Mouse (Mus musculus) ES-E14 (cell line): Measurements from ENCODE around the gene AI481877. TPM values are rescaled to one million over a fixed set of nuclear protein-coding genes. Genes with fewer than 3 reads are reported as not detected.

Experiments used
- DNase-seq: peaks from one replicate; pipeline ENCODE4 v3.0.0-alpha.2; 2013; ENCODE audit warnings: low read depth, low spot score
- H3K27ac ChIP-seq: 2 replicates; pipeline ENCODE4 v1.5.1; 2012; ENCODE audit warnings: low read depth, mild to moderate bottlenecking, low read length, moderate library complexity, mixed read lengths; ENCODE audit not compliant: poor library complexity, insufficient read depth, severe bottlenecking
- H3K36me3 ChIP-seq: 2 replicates; pipeline ENCODE4 v1.6.1; 2012; ENCODE audit warnings: mild to moderate bottlenecking, low read length, moderate library complexity, mixed read lengths; ENCODE audit not compliant: control insufficient read depth, poor library complexity, insufficient read depth, severe bottlenecking
- H3K4me1 ChIP-seq, 2 experiments: fragments of 150-350 bp in 1 of 2; sonication (generic) in 1 of 2; 2 replicates each; pipeline ENCODE4 v1.6.1; 2012; ENCODE audit warnings: low read length in 2 of 2, mild to moderate bottlenecking in 1 of 2, mixed read lengths in 1 of 2; ENCODE audit not compliant: control insufficient read depth in 2 of 2, insufficient read depth in 2 of 2, poor library complexity in 1 of 2
- H3K4me3 ChIP-seq, 2 experiments: fragments of 150-350 bp in 1 of 2; sonication (generic) in 1 of 2; 2 replicates each; pipeline ENCODE4 v1.5.1; 2012; ENCODE audit warnings: low read length in 2 of 2, low read depth in 1 of 2, mild to moderate bottlenecking in 1 of 2, mixed read lengths in 1 of 2; ENCODE audit not compliant: insufficient read depth in 1 of 2, poor library complexity in 1 of 2, severe bottlenecking in 1 of 2
- H3K9ac ChIP-seq: 2 replicates; pipeline ENCODE4 v1.6.1; 2012; ENCODE audit warnings: low read depth, mild to moderate bottlenecking, low read length, mixed read lengths; ENCODE audit not compliant: poor library complexity, insufficient read depth, severe bottlenecking
- H3K9me3 ChIP-seq: fragments of 150-350 bp; sonication (generic); 2 replicates; pipeline ENCODE4 v1.6.1; 2012; ENCODE audit warnings: low read depth, mild to moderate bottlenecking, low read length; ENCODE audit not compliant: control insufficient read depth, insufficient read depth
- CHD2 ChIP-seq: IDR thresholded peaks from 2 replicates; pipeline ENCODE4 v1.6.1; 2014; ENCODE audit warnings: mild to moderate bottlenecking, low read depth, low read length, inconsistent platforms
- HCFC1 ChIP-seq: IDR thresholded peaks from 2 replicates; pipeline ENCODE4 v1.6.1; 2012; ENCODE audit warnings: low read length, inconsistent platforms, borderline replicate concordance; ENCODE audit not compliant: insufficient read depth
- MAFK ChIP-seq: IDR thresholded peaks from 2 replicates; pipeline ENCODE4 v1.6.1; 2014; ENCODE audit warnings: mild to moderate bottlenecking, low read depth, low read length, inconsistent platforms; ENCODE audit not compliant: insufficient read depth
- ZC3H11A ChIP-seq: IDR thresholded peaks from 2 replicates; pipeline ENCODE4 v1.6.1; 2012; ENCODE audit warnings: low read depth, mild to moderate bottlenecking, inconsistent platforms, low read length, borderline replicate concordance
- ZNF384 ChIP-seq: IDR thresholded peaks from 2 replicates; pipeline ENCODE4 v1.6.1; 2012; ENCODE audit warnings: low read depth, low read length, inconsistent platforms
- in situ Hi-C, 2 experiments: fragments of 600-800 bp; cut with MboI; formaldehyde crosslinking; loops; one replicate each; pipeline ENCODE4 v1.15.1; 2025; ENCODE audit warnings: low sequenced_read_pairs in 2 of 2, inconsistent platforms in 1 of 2; ENCODE audit not compliant: unreplicated experiment in 2 of 2
- total RNA-seq: library from RNA; depleted of rRNA; stranded (reverse); fragments of 300-350 nt; gene quantifications from 2 replicates; pipeline ENCODE4 v1.2.3, GENCODE M21; 2012

Gene AI481877
- total RNA-seq, 1 experiment: 0.98 TPM

DNA sequence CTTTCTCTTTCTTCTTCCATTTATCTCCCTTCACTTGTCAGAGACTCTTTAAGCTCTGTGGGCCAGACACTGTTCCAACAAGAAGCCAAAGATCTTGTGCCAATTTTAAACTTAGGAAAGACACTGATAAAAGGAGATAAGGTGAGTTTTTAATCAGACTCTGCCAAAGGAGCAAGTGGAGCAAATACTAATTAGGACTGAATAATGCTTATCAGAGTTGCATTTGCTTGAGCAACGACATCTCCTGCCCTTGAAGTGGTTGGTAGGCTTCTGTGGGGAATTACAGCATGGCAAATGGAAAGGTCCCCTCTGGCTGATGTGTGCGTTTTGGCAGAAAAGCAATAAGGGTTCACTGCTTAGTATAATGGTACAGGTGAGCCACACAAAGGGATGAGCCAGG, 18.9 kb upstream of the AI481877 start:
- DNase-seq: no peak
- TF ChIP-seq HCFC1: no peak
- no peak for TF ChIP-seq MAFK
- TF ChIP-seq ZNF384: no peak
- TF ChIP-seq ZC3H11A: no peak
- TF ChIP-seq CHD2: no peak
- in situ Hi-C loops: no loop called here
- Histone ChIP-seq H3K4me1 (no peaks in the 10 kb centered on the region), H3K4me3 (no peak overlapping the region), H3K9ac (no peak overlapping the region), H3K9me3 (no peaks in the 10 kb centered on the region), H3K27ac (no peak overlapping the region), H3K36me3 (no peaks in the 10 kb centered on the region)

DNA sequence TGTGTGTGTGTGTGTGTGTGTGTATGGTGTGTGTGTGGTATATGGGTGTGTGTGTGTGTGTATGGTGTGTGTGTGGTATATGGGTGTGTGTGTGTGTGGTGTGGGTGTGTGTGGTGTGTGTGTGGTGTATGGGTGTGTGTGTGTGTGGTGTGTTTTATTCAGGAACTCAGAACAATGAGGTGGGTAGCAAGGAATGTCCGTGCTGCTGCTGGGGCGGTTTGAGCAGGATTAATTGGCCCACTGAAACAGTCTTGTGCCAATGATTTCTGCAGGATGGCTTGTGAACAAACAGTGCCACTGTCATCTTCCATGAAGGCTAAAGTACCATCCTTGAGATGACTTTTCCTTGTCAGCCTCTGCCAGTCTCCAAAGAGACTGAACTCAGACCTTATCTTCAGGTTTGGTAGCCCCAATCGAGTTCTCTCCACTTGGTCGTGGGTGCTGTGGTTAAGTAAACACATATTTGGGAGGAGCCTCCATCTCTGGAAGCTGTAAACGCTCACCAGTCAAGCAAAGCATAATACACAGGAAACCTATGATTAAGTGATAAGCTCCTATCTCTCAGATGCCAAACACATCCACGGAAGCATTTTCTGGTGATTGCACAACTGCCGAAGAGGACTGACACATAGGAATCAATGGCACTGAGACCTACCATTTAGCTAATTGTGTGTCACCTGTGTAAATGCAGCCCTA, 18.3 kb upstream of the AI481877 start:
- in situ Hi-C loops: no loop called here
- Histone ChIP-seq H3K9me3 (no peaks in the 10 kb centered on the region), H3K4me1 (no peaks in the 10 kb centered on the region), H3K9ac (no peak overlapping the region), H3K27ac (no peak overlapping the region), H3K36me3 (no peaks in the 10 kb centered on the region), H3K4me3 (no peak overlapping the region)
- no peak for DNase-seq
- no peak for TF ChIP-seq HCFC1
- TF ChIP-seq CHD2: no peak
- no peak for TF ChIP-seq ZNF384
- no peak for TF ChIP-seq ZC3H11A
- no peak for TF ChIP-seq MAFK

DNA sequence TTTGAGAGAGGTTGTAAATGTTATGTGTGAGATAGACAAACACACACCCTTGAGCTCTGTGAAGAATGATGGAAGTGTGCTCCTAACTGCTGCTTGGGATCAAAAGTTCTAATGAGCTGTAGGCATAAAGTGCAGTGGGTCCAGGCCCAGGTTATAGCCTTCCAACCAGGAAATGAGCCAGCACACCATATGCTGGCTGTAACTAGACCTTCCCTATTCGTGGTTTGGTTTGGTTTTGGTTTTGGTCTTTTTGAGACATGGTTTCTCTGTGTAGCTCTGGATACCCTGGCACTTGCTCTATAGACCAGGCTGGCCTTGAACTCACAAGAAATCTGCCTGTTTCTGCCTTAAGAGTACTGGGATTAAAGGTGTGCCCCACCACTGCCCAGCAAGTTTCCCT, 13.2 kb upstream of the AI481877 start:
- TF ChIP-seq HCFC1 (no peak), MAFK (no peak), ZNF384 (no peak)

DNA sequence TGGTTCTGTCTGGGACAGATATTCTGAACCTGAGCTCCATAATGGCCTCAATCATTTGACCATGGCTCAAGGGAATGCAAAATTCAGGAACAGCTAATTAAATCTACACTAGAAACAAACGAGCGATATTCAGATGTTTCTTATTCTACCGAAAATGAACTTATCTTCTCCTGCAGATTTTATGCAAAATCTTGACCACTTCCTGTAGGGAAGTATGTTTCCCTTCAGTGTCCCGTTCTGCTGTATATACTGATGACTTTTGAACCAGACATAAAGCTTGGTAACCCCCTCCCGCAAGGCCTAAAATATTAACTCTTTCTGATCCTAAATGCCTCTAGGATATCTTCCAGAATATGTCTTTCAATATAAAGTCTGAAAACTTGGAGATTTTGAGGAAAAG, 12.1 kb upstream of the AI481877 start:
- in situ Hi-C loops: no loop called here

More for the DNA sequence above, 13.2 kb upstream of the AI481877 start:
- Histone ChIP-seq H3K9me3 (no peaks in the 10 kb centered on the region), H3K27ac (no peak overlapping the region), H3K4me1 (no peaks in the 10 kb centered on the region), H3K36me3 (no peaks in the 10 kb centered on the region), H3K9ac (no peak overlapping the region), H3K4me3 (no peak overlapping the region)
- DNase-seq: no peak
- in situ Hi-C loops: no loop called here

DNA sequence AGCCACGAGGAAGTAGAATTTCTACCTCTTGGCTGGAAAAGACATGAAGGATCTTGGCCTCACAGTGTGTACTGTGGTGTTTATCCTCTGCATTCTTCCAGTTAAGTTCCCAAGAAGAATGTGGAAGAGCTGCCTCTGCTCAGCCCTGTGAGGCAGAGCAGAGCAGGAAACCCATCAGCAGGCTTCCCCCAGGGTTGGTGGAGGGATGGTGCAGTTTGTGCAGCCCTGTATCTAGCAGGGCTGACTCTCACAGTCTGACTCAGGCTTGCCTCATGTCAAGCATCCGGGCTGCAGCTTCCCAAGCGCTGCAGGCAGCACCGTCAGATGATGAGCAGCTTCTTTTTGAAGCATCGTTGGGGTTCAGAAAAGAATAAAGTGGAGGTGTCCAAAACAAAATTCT, 10.3 kb upstream of the AI481877 start:
- no peaks in the 10 kb centered on the region for H3K4me1 ChIP-seq
- no peak overlapping the region for H3K9ac ChIP-seq
- no peaks in the 10 kb centered on the region for H3K9me3 ChIP-seq
- no peaks in the 10 kb centered on the region for H3K36me3 ChIP-seq
- in situ Hi-C loops: no loop called here
- no peak for TF ChIP-seq MAFK
- TF ChIP-seq CHD2: no peak
- no peak for TF ChIP-seq HCFC1
- TF ChIP-seq ZNF384: no peak
- no peak for TF ChIP-seq ZC3H11A
- no peak for DNase-seq
- H3K4me3 ChIP-seq: no peak overlapping the region
- H3K27ac ChIP-seq: no peak overlapping the region

More for the DNA sequence above, 12.1 kb upstream of the AI481877 start:
- Histone ChIP-seq H3K9me3 (no peaks in the 10 kb centered on the region), H3K4me3 (no peak overlapping the region), H3K4me1 (no peaks in the 10 kb centered on the region), H3K9ac (no peak overlapping the region), H3K36me3 (no peaks in the 10 kb centered on the region), H3K27ac (no peak overlapping the region)
- DNase-seq: no peak
- TF ChIP-seq CHD2 (no peak), ZNF384 (no peak), HCFC1 (no peak), MAFK (no peak), ZC3H11A (no peak)
